Mouse (Mus musculus): ENCODE results near the gene Plppr3. TPM values are rescaled to one million over a fixed set of nuclear protein-coding genes. Genes with fewer than 3 reads are reported as not detected.

The Plppr3 gene
- total and polyA plus RNA-seq, 3 experiments: 0.85 to 6.2 TPM; not detected in 1

DNA sequence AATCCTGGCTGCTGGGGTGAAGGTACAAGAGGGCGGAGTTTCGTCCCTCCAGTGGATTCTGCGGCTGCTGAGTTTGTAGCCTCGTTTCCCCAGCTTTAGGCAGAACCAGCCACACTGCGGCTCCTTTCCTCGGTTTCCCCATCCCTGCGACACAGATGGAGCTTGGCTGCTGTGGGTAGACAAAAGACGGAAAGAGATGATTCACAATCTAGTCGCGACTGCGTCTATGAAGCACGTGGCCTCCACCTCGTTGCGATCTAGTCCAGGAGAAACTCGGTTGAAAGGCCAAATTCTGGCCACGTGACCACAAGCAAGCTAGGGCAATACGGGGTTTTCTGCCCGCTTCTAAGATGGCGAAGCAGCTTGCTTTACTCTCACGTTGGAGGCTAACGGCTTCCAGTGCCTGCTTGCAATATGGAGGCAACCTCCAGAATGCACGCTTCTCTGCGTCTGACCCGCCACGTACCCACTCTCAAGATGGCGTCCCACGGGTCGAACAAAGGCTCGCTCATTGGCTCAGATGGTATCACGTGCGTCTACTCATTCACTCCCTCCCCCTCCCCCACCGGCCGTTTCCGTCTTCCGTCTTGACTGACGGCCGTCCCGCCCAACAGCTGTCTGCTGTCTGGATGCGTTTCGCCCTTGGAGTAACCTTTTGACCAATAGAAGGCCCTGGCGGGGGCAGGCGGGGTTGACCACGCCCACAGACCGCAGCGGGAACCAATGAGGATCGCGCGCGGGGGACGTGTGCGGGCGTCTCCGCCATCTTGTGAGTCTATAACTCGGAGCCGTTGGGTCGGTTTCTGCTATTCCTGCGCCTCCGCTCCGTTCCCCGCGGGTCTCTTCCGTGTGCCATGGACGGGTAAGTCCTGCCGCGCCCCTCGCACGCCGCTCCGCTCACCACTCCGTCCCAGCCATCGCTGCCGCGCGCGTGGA, 20.3 kb downstream of the Plppr3 start, which contains the start of gene Ptbp1 (continued):
- TF ChIP-seq KAT2A (conservative IDR thresholded peaks at IDR 0.05; ENCODE audit: low read depth, low read length) (peak; percentile 58; the same call in 1 of the 2 replicates), NRF1 (IDR thresholded peaks at IDR 0.05; ENCODE audit: insufficient read depth, low read depth, low read length, poor library complexity, severe bottlenecking) (peak; percentile 37), CHD2 (IDR thresholded peaks at IDR 0.05; ENCODE audit: low read length) (peak; percentile 94)

DNA sequence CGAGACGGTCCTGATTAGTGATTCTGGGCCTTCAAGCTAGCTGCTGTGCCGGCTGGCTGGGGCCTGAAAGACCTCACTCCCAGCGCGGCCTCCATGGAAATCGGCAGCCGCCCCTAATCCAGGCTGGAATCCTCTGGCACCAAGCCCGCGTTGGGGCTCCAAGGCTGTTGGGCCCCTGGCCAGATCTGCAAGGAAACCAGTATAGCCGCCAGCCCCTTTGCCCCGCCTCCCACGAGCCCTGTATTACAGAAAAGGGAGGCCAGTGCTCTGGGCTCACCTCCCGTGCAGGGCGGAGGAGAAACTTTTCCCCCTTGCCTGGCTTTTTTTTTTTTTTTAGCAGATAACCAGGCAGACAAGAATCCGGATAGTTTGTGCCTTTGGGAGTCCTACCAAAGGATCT, 21.0 kb downstream of the Plppr3 start:
- Histone ChIP-seq H3K27me3 (ENCODE audit: control insufficient read depth in 1 of 2, insufficient read depth in 2 of 2, low read length in 2 of 2) (no peaks in the 10 kb centered on the region), H3K27ac (ENCODE audit: control insufficient read depth, low read depth, low read length) (peak overlapping the region; percentile 96), H3K79me2 (ENCODE audit: control insufficient read depth, insufficient read depth, low read length, poor library complexity) (peaks cover 56% of the 10 kb centered on the region), H3K4me1 (ENCODE audit: control insufficient read depth in 1 of 2, insufficient read depth in 2 of 2, low read length in 2 of 2) (peaks cover 5 to 42% of the 10 kb centered on the region in 2 experiments), H3K4me3 (ENCODE audit: control insufficient read depth in 1 of 2, insufficient read depth in 1 of 2, low read depth in 2 of 2, low read length in 2 of 2) (peak overlapping the region; percentile 57 to 62), H3K9me3 (replicated peaks; ENCODE audit: insufficient read depth, low read length) (no peaks in the 10 kb centered on the region), H3K9ac (ENCODE audit: control insufficient read depth, low read depth, low read length, poor library complexity, severe bottlenecking) (peak overlapping the region; percentile 85), H3K36me3 (ENCODE audit: control insufficient read depth in 1 of 2, insufficient read depth in 2 of 2, low read length in 2 of 2) (peaks cover 3 to 32% of the 10 kb centered on the region in 2 experiments)
- peak; percentile 88 for DNase-seq (ENCODE audit: low read depth, low spot score)
- TF ChIP-seq ZMIZ1 (IDR thresholded peaks at IDR 0.05; ENCODE audit: low read depth, low read length) (peak; percentile 48; the same call in 1 of the 2 replicates), JUND (IDR thresholded peaks at IDR 0.05; ENCODE audit: low read depth, low read length) (no peak), MAZ (IDR thresholded peaks at IDR 0.05; ENCODE audit: low read depth, low read length) (peak; percentile 20; the same call in 1 of the 2 replicates), SIN3A (IDR thresholded peaks at IDR 0.05; ENCODE audit: low read length) (no peak; the same call in 1 of the 2 replicates), ZC3H11A (IDR thresholded peaks at IDR 0.05; ENCODE audit: low read depth, low read length) (no peak), HCFC1 (IDR thresholded peaks at IDR 0.05; ENCODE audit: low read depth, low read length) (peak; percentile 13; the same call in 1 of the 2 replicates), TBP (IDR thresholded peaks at IDR 0.05; ENCODE audit: low read depth, low read length) (no peak), POLR2AphosphoS2 (IDR thresholded peaks at IDR 0.05; ENCODE audit: low read length) (no peak; the same call in 1 of the 2 replicates), CHD1 (IDR thresholded peaks at IDR 0.05; ENCODE audit: low read depth, low read length) (peak; percentile 96; the same call in 1 of the 2 replicates), POLR2A (IDR thresholded peaks at IDR 0.05; ENCODE audit: control insufficient read depth in 1 of 2, insufficient read depth in 1 of 2, low read depth in 1 of 2, low read length in 2 of 2, poor library complexity in 1 of 2) (no peak; a peak in 1 of 4 replicates), ZKSCAN1 (IDR thresholded peaks at IDR 0.05; ENCODE audit: low read depth, low read length) (no peak), SMC3 (IDR thresholded peaks at IDR 0.05; ENCODE audit: low read depth, low read length) (no peak), ZNF384 (IDR thresholded peaks at IDR 0.05; ENCODE audit: low read depth, low read length) (peak; percentile 75), EP300 (IDR thresholded peaks at IDR 0.05; ENCODE audit: low read depth in 1 of 2, low read length in 2 of 2) (0 out of 4 replicates have a peak, but pooled peaks of 1 of the 2 experiments have one; percentile 5), USF1 (IDR thresholded peaks at IDR 0.05; ENCODE audit: low read depth, low read length) (no peak; the same call in 1 of the 2 replicates), NRF1 (IDR thresholded peaks at IDR 0.05; ENCODE audit: insufficient read depth, low read depth, low read length, poor library complexity, severe bottlenecking) (no peak), NELFE (IDR thresholded peaks at IDR 0.05; ENCODE audit: low read depth, low read length) (peak; percentile 46; the same call in 1 of the 2 replicates)

All from MEL (cell line).